Mouse (Mus musculus) right cerebral cortex, postnatal 10 days (tissue): ENCODE data around the gene Nme7.

Source experiments
- DNase-seq, 2 experiments: peaks; one replicate each; pipeline ENCODE4 v3.0.0; 2021; ENCODE audit warnings: low spot score in 2 of 2

Nme7 gene

DNA sequence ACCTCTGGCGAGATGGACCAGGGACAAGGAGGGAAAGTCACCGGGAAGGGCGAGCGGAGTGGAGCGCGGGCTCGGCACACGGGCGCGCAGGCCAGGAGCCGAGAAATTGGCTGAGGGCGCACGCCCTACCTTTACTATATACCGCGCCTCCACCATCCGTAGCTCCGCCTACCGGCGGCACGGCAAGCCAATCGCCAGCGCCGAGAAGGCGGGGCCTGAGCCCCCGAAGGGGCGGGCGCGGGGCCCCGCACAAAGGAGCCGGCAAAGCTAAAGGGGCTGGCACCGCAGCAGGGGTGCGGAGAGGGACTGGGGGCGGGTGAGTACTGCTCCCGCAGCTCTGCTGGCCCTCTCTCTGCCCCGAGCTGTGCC, 154.3 kb downstream of the Nme7 start, which contains the start of gene Atp1b1:
Gene Atp1b1 (minus strand): TSS at position 111 of the 369 bp plus-strand sequence.
- DNase-seq = peak; percentile 94

DNA sequence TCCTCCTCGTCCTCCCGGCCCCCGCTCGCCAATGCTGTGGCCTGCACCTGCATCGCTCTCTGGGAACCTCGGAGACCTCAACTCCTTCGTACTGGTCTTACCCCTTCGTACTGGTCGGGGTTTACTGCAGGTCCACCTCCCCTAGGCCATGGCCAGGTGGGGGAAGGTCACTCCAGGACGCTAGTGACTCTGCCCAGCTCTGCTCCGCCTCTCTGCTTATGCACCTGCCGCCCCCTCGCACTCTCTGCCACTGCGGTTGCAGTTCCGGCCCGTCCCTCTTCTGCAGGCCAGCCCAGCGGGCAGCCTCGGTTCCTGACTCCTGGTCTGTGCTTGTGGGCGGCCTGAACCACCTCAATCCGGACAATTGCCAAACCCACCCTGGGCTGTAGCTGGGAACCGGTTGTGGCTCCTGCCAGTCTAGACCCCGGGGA, 154.7 kb downstream of the Nme7 start:
- peak; percentile 70 to 75 for DNase-seq

DNA sequence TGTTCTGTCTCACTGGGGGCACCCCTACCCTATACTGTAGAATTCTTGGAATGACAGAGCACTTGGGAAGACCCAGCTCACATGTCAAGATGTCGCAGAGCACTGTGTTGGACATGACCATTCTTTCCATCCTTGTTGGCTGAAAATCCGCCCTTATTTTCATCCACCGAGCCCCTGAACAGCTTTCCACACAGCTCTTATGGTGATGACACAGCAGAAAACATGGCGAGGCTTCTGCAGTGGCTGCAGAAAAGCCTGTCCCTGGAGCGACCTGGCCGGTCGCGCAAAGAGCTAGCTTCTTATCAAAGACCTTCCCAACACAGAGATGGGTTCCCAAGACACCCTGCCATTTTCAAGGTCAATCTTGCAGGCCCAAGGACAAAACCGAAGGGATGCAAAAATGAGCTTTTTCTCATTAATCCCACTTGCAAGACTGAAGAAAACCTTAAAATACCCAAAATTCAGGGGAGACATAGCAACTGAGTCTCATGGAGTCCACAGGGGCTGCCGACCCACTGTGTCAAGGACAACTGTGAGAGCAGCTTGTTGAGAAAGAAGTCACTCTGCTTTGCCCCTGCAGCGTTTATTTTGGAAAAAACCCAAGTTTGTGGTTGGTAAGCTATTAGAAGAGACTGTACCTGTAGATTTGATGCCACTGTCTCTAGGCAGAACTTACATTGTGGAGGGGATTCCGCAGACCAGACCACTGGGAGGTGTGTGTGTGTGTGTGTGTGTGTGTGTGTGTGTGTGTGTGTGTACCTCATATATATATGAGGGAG, 155.4 kb downstream of the Nme7 start:
- DNase-seq = peak in 1 of 2 experiments; percentile 47

DNA sequence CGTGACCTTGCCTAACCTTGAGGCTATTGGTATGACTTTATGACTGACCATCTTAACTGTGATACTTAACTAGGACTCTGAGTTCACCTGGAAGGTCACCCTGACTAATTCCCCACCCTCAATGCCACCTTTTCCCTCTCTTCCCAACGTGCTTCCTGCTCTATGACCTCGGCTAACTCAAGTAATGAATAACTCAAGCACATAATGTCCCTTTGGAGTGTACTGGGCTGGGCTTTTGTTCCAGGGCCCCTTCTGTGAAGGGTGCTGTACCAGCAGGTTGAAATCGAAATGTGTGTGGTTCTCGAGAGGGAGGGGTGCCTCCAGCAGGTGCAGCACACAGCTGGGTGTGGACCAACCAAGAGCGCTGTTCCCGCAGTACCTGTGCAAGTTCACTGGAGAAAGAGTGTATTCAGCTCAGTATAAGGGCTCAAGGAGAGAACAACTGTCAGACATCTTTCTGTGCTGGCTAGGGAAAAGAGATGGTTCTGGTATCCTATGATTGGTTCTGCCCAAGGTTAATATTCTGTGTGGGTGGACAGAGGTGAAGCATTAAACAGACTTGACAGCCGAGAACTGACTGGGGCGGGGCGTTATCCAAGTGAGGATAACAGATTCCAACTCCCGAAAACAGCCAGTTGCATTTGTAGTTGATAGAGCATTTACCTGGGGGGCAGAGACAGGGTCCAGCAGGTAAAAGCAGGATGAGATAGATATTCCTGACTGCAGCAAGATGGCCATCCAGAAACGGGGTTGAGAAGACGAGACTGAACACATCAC, 157.2 kb downstream of the Nme7 start:
- peak in 1 of 2 experiments; percentile 33 for DNase-seq

DNA sequence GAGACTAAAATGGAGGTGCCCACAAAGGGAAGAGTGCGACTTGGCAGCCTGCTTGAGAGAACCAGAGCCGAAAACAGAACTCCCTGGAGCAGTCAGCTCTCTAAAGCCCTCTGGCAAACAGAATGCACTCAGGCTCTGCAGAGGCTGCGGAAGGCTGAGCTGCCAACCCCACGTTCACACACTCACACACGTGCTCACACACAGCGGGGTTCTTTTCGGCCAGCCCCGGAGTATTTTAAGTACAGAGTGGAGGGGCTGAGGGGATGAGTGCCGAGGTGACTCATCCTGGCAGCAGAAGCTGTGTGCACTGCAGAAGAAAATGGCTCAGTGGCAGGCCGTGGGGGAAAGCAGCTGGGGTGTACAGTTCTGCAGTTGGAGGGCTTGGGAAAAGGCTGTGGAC, 157.8 kb downstream of the Nme7 start:
- DNase-seq = peak; percentile 84 to 91

DNA sequence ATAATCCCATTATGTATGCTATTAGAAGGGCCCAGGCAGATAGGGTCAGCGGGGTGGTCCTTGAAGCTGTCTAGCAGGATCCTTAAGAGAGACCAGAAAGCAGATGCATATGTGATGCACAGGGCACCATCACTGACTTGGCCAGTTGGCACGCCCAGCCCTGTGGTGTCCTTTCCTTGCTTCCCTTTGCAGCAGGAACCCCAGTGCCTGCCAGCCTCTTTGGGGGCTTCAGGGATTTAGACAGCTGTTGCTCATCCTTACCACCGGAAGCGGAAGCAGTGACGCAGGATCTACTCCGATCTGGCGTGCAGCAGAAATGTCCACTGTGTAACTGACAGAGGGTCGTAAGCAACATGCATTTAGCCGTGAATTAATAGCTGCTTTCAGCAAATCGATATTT, 163.5 kb downstream of the Nme7 start:
- DNase-seq = peak in 1 of 2 experiments; percentile 15

DNA sequence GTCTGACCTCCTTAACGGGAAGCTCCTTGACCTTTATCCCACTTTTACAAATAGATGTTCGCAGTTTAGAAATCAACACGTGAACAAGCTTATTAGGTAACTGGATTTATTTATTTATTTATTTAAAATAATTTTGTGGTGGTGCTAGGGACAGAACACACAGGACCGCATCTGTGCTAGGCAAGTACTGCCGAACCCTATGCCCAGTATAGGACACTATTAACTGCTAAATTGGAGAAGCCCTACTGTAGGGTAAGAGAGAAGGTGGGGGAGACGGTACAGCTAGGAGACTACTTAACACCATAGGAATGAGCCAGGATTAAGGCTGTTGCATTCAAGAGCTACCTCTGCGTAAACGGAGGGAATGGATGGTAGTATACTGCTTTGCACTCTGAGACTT, 164.4 kb downstream of the Nme7 start:
- DNase-seq = no peak

DNA sequence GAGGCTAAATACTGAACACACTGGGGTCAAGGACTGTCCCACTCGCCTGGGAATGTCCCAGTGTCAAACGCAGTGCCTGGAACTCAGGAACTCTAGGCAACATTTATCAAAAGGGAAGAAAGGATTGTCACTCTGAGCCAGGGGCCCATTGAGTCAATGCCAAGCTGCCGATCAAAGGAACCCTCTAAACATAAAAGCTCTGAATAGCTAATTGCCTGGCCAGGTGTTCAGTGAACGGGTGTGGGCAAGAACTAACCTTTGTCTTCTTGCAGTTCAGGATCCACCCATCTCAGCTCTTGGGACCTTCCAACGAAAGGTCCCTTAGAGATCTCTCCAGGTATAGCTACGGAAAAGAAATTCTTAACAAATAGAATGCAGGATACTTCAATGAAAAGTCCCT, 167.1 kb downstream of the Nme7 start:
- DNase-seq = no peak

DNA sequence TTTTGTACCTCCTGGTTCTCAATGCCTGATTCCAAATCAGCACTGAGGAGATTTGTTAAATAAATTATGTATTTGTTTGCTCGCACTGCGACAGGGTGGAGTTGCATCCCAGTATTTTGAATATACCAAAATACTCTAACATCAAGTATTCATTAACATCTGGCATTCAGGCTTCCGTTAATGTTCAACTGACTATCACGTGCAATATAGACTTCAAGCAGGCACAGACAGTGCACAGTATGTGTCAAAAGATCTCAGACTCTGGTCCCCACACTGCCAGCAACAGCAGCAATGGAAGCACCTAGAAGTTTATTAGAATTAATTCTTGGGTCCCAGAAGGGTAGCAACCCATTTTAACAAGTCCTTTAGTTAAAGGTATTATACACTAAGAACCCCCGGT, 167.7 kb downstream of the Nme7 start:
- DNase-seq = no peak

DNA sequence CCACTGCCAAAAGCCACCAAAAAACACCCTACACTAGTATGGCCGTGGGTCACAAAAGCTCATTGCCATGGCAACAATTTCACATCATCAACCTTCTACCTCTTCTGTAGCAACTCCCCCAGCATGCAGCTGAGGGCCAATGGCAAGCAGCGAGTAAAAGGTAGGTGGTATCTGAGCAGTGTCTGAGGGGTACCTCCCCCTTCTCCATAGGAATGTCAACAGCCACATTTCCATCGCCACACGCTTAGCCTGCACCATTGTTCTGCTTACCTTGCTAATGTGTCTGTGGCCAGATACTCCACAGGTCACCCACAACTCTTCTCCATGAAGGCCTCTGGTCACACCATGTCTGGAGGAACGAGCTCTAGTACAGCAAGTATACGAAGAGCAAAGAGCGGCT, 169.5 kb downstream of the Nme7 start:
- DNase-seq = peak in 1 of 2 experiments; percentile 24

DNA sequence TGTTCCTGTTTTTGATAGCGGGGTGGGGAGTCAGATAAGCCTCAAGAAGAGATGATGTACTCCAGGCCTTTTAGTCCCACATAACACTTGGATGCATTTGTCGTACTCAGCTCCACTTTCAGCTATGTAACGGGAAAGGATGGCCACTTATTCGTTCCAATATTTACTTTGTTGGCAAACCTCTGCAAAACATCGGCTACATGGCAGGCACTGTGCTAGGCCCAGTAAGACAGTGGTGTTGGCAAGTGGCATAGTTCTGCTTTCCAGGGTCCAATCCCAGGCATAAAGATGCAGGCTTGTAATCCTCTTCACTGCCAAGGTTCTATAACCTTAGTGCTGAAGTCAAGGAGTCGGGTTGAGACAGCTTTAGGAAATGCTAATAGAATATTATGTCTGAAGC, 170.4 kb downstream of the Nme7 start:
- peak in 1 of 2 experiments; percentile 23 for DNase-seq

DNA sequence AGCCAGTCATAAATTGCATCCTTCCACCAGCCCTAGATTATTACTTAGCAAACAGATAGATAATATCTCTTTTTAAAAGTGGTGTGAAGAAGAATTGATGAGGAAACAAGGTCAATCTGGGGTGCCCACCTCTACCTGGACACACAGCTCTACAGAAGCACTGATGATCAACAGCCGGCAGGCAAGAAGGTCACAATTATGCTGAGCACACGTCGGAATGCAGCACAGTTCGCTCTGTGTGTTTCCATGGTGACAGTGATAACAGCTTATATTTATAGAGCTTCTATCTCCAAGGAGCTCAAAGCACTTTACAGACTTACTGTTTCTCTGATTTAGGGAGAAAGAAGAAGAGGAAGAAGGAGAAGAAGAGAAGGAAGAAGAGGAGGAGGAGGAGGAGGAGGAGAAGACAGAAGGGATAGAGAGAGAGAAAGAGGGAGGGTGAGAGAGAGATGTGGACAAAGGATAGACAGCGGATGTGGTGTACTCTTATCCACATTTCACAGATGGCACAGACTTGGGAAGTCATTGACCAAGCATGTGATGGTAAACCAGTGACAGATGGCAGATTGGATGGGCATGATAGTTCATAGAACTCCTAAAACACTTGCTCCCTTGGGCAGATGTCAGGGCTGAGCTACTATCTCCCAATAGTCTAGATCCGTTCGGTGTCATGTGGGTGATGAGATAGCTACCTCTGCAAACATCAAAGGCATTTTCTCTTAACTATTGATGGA, 171.0 kb downstream of the Nme7 start:
- DNase-seq = peak; percentile 62 to 77

DNA sequence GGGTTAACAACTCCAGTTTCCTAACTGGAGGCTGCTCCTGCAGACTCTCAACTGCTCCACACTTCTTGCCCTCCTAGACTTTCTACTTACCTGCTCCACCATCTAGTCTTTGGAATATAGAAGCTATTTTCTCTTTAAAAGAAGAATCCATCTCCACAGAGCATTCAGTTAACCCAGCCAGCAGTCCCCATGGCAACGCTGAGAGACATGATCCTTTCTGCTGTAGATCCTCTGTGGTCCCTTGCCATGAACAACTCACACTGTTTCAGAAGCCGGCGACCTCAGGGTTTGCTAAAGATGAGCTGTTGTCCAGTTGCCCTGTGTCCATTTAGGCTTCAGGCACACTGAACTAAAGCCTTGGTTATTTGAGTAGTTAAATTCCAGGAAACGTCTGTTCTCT, 172.0 kb downstream of the Nme7 start:
- DNase-seq = peak; percentile 64 to 80

DNA sequence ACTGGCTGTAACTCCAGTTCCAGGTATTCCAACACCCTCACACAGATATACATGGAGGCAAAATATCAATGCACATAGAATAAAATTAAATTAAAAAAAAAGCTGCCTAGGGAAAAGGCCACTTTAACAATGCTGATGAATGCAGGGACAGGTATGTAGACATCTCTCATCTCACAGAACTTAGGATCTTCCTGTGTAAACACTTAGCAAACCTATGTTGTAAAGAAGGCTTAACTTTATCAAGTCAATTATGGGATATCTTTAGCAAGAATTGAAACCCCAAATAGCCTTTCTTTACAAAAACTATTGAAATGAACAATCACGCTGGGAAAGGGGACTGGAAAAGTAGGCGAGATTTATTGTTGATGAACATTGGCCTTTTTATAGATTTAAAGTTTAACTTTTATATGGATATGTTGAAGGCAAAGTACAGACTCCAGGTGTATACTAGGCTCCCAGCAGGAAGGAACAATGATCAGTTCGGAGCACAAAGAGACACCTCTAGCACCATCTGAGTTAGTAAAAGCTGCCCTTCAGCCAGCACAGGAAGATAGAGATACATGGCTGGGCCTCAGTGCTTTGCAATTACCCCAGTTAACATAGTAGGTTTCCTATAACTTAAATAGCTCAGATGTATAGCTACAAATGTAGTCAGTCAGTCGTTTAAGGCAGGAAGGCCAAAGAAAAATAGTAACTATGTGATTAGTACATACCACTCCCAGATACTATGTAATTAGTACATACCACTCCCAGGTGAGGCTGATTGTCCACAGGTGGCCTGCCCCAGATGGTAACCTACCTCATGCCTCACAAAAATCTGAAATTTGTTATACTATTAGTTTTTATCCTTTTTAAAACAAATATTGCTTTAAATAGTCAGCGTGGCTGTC, 177.1 kb downstream of the Nme7 start:
- no peak for DNase-seq

DNA sequence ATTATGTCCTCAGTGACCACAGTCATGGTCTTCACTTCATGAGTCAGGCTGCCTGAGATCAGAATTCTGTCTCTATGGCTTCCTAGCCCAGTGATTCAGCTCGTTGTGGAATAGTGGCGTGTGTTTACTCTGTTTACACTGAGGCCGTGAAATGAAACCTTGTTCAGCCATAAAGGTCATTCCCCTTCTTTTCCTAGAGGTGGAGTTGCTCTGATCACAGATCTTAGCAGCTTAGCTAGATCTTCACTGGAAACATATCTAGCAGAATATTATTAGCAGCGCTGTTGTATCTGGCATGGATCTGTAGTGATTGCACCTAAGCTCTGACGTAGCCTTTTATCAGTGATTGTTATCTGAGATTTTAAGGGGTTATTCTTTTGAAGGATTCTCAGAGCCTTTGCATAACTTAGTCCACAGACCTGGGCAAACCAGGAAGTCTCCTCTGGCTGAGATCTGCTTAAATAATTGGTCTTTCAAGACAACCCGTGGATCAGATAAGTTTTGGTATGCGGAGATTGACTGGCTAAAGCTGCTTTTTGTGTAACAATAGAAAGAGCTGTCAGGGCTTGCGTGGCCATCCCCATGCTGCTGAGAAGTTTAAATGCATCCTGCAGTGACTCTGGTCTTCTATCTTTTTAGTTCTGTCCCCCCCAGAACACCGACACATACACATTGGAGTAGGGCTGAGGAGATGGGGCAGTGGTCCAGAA, 177.9 kb downstream of the Nme7 start:
- no peak for DNase-seq

DNA sequence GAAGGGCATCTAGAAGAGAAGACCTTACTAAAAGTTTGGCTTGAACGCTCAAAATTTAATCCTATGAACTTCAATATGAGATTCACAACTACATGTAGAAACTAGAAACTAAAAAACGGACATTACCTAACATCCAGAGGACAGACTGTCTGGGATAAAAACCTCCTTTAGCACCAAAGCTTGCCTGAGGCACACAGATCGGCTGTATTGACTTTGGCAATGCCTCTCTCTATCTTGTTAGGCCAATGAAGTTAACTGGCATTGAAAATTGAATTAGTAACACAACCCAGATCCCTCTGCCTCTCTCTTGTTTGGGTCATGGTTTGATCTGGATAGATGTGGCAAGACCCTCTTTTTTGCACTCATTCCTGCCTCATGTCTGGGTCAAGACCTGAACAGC, 178.9 kb downstream of the Nme7 start:
- DNase-seq = no peak

DNA sequence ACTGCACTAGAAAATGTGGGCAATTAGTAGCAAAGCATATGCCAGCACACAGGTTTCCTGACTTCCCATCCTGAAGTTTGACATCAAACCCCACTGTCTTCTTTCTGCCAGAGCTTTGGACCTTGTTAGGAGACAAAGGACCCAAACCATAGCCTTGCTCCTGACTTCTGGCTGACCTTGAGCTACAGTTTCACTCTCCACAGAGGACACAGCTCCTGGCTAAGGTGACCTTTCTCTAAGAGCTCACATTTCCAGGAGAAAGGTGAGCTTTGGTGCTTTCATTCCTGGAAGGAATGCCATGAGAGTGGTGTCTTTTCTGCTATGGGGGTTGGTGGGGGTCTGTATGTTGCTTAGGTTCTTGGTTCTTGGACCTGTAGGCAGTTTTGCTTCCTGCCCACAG, 179.8 kb downstream of the Nme7 start:
- DNase-seq = no peak
